8 mouse cellular contexts compared by ENCODE assay signal in the genomic region with DNA sequence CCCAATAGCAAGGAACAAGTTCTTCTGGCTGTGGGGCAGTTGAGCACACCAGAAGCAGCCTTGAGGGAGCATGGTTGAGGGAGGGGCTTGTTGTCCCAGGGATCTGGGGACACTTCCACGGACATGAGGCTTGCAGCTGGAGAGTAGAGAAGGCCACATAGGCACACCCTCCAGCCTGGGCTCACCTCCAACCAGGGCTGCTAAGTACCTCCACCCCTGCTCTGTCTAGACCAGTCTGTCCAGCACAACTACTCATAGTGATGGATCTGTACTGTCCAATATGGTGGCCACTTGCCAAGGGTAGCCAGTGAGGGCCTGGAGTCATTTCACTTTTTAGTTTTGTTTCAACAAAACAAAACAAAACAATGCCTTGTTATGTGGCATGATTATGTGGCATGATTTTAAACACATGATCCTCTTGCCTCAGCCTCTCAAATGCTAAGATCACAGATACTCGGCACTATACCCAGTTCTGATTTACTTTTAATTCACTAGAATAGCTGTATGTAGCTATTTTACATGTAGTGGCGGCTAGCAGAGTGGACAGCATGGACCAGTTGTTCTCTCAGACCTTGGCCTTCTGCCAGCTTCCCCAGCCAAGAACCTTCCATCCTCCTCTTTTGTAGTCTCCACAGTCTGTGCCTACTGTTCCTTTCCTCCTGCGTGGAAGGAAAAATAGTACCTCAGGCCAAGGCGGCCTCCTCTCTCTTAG. TPM values are rescaled to one million over a fixed set of nuclear protein-coding genes. Genes with fewer than 3 reads are reported as not detected.
A peak's percentile ranks its signal among the peaks of the same experiment; 100 is the strongest.
DNase-seq lines count a peak whose midpoint lies in the region; ATAC-seq and TF ChIP-seq lines count a peak whose summit lies in the region.

No protein-coding gene starts in this region.

- H3K27ac ChIP-seq in intestine, embryonic 16.5 days (ENCODE audit: low read length) = no peak overlapping the region
- no peak overlapping the region for H3K27ac ChIP-seq in intestine, postnatal 0 days (ENCODE audit: low read depth, low read length)
- no peak overlapping the region for H3K27ac ChIP-seq in forebrain, embryonic 15.5 days (replicated peaks)

- H3K27me3 ChIP-seq in intestine, embryonic 16.5 days (replicated peaks; ENCODE audit: control insufficient read depth, insufficient read depth, low read length) = peaks cover 8% of the 10 kb centered on the region; the same call in 1 of the 2 replicates
- peaks cover 6% of the 10 kb centered on the region; the same call in 1 of the 2 replicates for H3K27me3 ChIP-seq in intestine, postnatal 0 days (replicated peaks; ENCODE audit: control insufficient read depth, insufficient read depth, low read length)
- H3K27me3 ChIP-seq in forebrain, embryonic 15.5 days = peaks cover 6% of the 10 kb centered on the region; the same call in 1 of the 2 replicates

- no peak for ATAC-seq in intestine, embryonic 16.5 days
- no peak for ATAC-seq in intestine, postnatal 0 days
- no peak for ATAC-seq in forebrain, embryonic 15.5 days (replicated peaks)

- no peak overlapping the region for H3K4me3 ChIP-seq in intestine, embryonic 16.5 days (ENCODE audit: low read length)
- no peak overlapping the region for H3K4me3 ChIP-seq in intestine, postnatal 0 days (ENCODE audit: low read depth, low read length)
- no peak overlapping the region for H3K4me3 ChIP-seq in forebrain, embryonic 15.5 days

- H3K9ac ChIP-seq in intestine, embryonic 16.5 days (ENCODE audit: low read depth, low read length) = peak overlapping the region; percentile 32; the same call in 1 of the 2 replicates
- no peak overlapping the region for H3K9ac ChIP-seq in intestine, postnatal 0 days (ENCODE audit: low read depth, low read length)
- H3K9ac ChIP-seq in forebrain, embryonic 15.5 days (replicated peaks) = no peak overlapping the region

- H3K9me3 ChIP-seq in intestine, embryonic 16.5 days (ENCODE audit: control insufficient read depth, low read length) = no peaks in the 10 kb centered on the region
- no peaks in the 10 kb centered on the region for H3K9me3 ChIP-seq in intestine, postnatal 0 days (ENCODE audit: control insufficient read depth)
- H3K9me3 ChIP-seq in forebrain, embryonic 15.5 days = no peaks in the 10 kb centered on the region

- no peaks in the 10 kb centered on the region for H3K36me3 ChIP-seq in intestine, embryonic 16.5 days (ENCODE audit: control insufficient read depth, insufficient read depth, low read length)
- H3K36me3 ChIP-seq in intestine, postnatal 0 days (ENCODE audit: control insufficient read depth, insufficient read depth) = no peaks in the 10 kb centered on the region
- H3K36me3 ChIP-seq in forebrain, embryonic 15.5 days = no peaks in the 10 kb centered on the region

- peaks cover 28% of the 10 kb centered on the region for H3K4me1 ChIP-seq in intestine, embryonic 16.5 days (ENCODE audit: control insufficient read depth, insufficient read depth, low read length)
- H3K4me1 ChIP-seq in intestine, postnatal 0 days (replicated peaks; ENCODE audit: control insufficient read depth, insufficient read depth, low read length) = no peaks in the 10 kb centered on the region
- H3K4me1 ChIP-seq in forebrain, embryonic 15.5 days = peaks cover 15% of the 10 kb centered on the region

- TF ChIP-seq CTCF in intestine, postnatal 0 days (IDR thresholded peaks at IDR 0.05; ENCODE audit: low read depth) = no peak

- peak; percentile 64 for DNase-seq in urinary bladder, postnatal 14 days (ENCODE audit: low spot score)
- no peak for DNase-seq in urinary bladder, adult 2 months (ENCODE audit: low spot score)
- peak; percentile 61 to 62 for DNase-seq in heart, postnatal 14 days
- peak; percentile 82 for DNase-seq in testis, postnatal 10 days (ENCODE audit: low spot score)
- DNase-seq in spleen, postnatal 14 days (ENCODE audit: low spot score in 2 of 2) = no peak

- intact Hi-C loops in heart, postnatal 14 days (cut with DNase I) = no loop called here

- no peak overlapping the region for H3K4me2 ChIP-seq in intestine, embryonic 16.5 days (ENCODE audit: low read depth, low read length)
- no peak overlapping the region for H3K4me2 ChIP-seq in intestine, postnatal 0 days (replicated peaks; ENCODE audit: low read depth)
- H3K4me2 ChIP-seq in forebrain, embryonic 15.5 days (replicated peaks) = no peak overlapping the region

- WGBS in intestine, embryonic 16.5 days = 61% methylated on average over 5 of the region's 5 CpGs
- 58% methylated on average over 5 of the region's 5 CpGs for WGBS in intestine, postnatal 0 days
- 68% methylated on average over 5 of the region's 5 CpGs for WGBS in forebrain, embryonic 15.5 days

RNA-seq across cellular contexts. Expression of a gene that starts 3.3 kb away (rescaled TPM):
- polyA plus RNA-seq in intestine, embryonic 16.5 days (2015; fragmentation: Nextera tagmentation; extraction: Ambion mirVana) = 8.1 and 8.9 TPM in 2 replicates
- 3.2 and 3.5 TPM in 2 replicates for polyA plus RNA-seq in intestine, postnatal 0 days (2015; fragmentation: Nextera tagmentation; extraction: Ambion mirVana)
- 69.6 and 83.9 TPM in 2 replicates for polyA plus RNA-seq in urinary bladder, adult 2 months (2012; rRNA removed)
- 1 to 10 TPM; 1.4 to 1.8 TPM for total RNA-seq in heart, postnatal 14 days (2021)
- polyA plus RNA-seq in forebrain, embryonic 15.5 days (2015; fragmentation: Nextera tagmentation; extraction: Ambion mirVana) = 19.6 TPM in 2 replicates

RNA-seq across cellular contexts. Expression of a gene that starts 16.6 kb away (rescaled TPM):
- polyA plus RNA-seq in intestine, embryonic 16.5 days (2015; fragmentation: Nextera tagmentation; extraction: Ambion mirVana) = 15.7 and 16.5 TPM in 2 replicates
- polyA plus RNA-seq in intestine, postnatal 0 days (2015; fragmentation: Nextera tagmentation; extraction: Ambion mirVana) = 3.4 and 4.1 TPM in 2 replicates
- polyA plus RNA-seq in urinary bladder, adult 2 months (2012; rRNA removed) = 542 and 648 TPM in 2 replicates
- 1 to 10 TPM in 1 of 2 experiments, under 1 TPM in 1; 0.60 to 1.0 TPM for total RNA-seq in heart, postnatal 14 days (2021)
- polyA plus RNA-seq in forebrain, embryonic 15.5 days (2015; fragmentation: Nextera tagmentation; extraction: Ambion mirVana) = 0.40 and 0.56 TPM in 2 replicates

RNA-seq across cellular contexts. Expression of a gene that starts 32.0 kb away (rescaled TPM):
- 7.7 and 8.3 TPM in 2 replicates for polyA plus RNA-seq in intestine, embryonic 16.5 days (2015; fragmentation: Nextera tagmentation; extraction: Ambion mirVana)
- polyA plus RNA-seq in intestine, postnatal 0 days (2015; fragmentation: Nextera tagmentation; extraction: Ambion mirVana) = 3.4 and 4.6 TPM in 2 replicates
- 3.7 and 4.6 TPM in 2 replicates for polyA plus RNA-seq in urinary bladder, adult 2 months (2012; rRNA removed)
- total RNA-seq in heart, postnatal 14 days (2021) = 1 to 10 TPM; 7.6 to 7.8 TPM
- polyA plus RNA-seq in forebrain, embryonic 15.5 days (2015; fragmentation: Nextera tagmentation; extraction: Ambion mirVana) = 10.7 and 11.1 TPM in 2 replicates

RNA-seq across cellular contexts. Expression of a gene that starts 54.6 kb away (rescaled TPM):
- 28.1 and 28.8 TPM in 2 replicates for polyA plus RNA-seq in intestine, embryonic 16.5 days (2015; fragmentation: Nextera tagmentation; extraction: Ambion mirVana)
- 16.2 and 16.7 TPM in 2 replicates for polyA plus RNA-seq in intestine, postnatal 0 days (2015; fragmentation: Nextera tagmentation; extraction: Ambion mirVana)
- 24.7 and 35.1 TPM in 2 replicates for polyA plus RNA-seq in urinary bladder, adult 2 months (2012; rRNA removed)
- 10 to 100 TPM; 18.4 to 19.3 TPM for total RNA-seq in heart, postnatal 14 days (2021)
- 0.67 and 0.70 TPM in 2 replicates for polyA plus RNA-seq in forebrain, embryonic 15.5 days (2015; fragmentation: Nextera tagmentation; extraction: Ambion mirVana)

Comparison
In these comparisons a context has a peak if more than half of its experiments do, and no peak if none do; other contexts are left out.
1. DNase-seq: peak in urinary bladder, postnatal 14 days (single experiment), heart, postnatal 14 days (2 of 2) and testis, postnatal 10 days (single experiment); none in urinary bladder, adult 2 months (single experiment) and spleen, postnatal 14 days (0 of 2).
2. RNA of a gene that starts 16.6 kb away (polyA plus RNA-seq): 542 to 648 TPM in urinary bladder, adult 2 months; 15.7 to 16.5 TPM in intestine, embryonic 16.5 days, 3.4 to 4.1 TPM in intestine, postnatal 0 days and 0.40 to 0.56 TPM in forebrain, embryonic 15.5 days; every median in the first group is over 10 times any median in the second.